26 mouse cellular contexts compared by ENCODE assay signal in genomic region chr12:35016481-35017250, GRCm38 (mm10). TPM values are rescaled to one million over a fixed set of nuclear protein-coding genes. Genes with fewer than 3 reads are reported as not detected.
DNase-seq lines count a peak whose midpoint lies in the region; ATAC-seq and TF ChIP-seq lines count a peak whose summit lies in the region.
"Had no signal": no experiment of that assay in that cellular context is flagged by ENCODE, and none has a peak within 500 bp of the region (broad histone marks: within the 10 kb centered on the region; RNA-seq: fewer than 3 reads in every experiment).

No protein-coding gene starts in this region.

- no peak overlapping the region for H3K27ac ChIP-seq in forebrain, embryonic 15.5 days (replicated peaks)
- H3K27ac ChIP-seq in forebrain, postnatal 0 days (ENCODE audit: low read depth, low read length), result no peak overlapping the region
- no peak overlapping the region for H3K27ac ChIP-seq in midbrain, embryonic 11.5 days (ENCODE audit: low read depth, low read length)
- no peak overlapping the region for H3K27ac ChIP-seq in midbrain, embryonic 14.5 days (replicated peaks; ENCODE audit: low read depth, low read length)
- 0 out of 2 replicates have a peak overlapping the region, but pooled peaks have one; percentile 33 for H3K27ac ChIP-seq in intestine, embryonic 14.5 days (ENCODE audit: low read depth)
- peak overlapping the region; percentile 35; the same call in 1 of the 2 replicates for H3K27ac ChIP-seq in small intestine, adult 2 months (ENCODE audit: insufficient read depth, low read depth, low read length)
- H3K27ac ChIP-seq: embryonic facial prominence, embryonic 10.5 days; liver, embryonic 14.5 days; lung, embryonic 15.5 days; midbrain, embryonic 12.5 days had no signal

- no peaks in the 10 kb centered on the region for H3K36me3 ChIP-seq in forebrain, embryonic 15.5 days
- no peaks in the 10 kb centered on the region for H3K36me3 ChIP-seq in forebrain, postnatal 0 days (ENCODE audit: insufficient read depth)
- H3K36me3 ChIP-seq in midbrain, embryonic 11.5 days (ENCODE audit: control insufficient read depth, insufficient read depth, low read length), result no peaks in the 10 kb centered on the region
- no peaks in the 10 kb centered on the region for H3K36me3 ChIP-seq in midbrain, embryonic 14.5 days (ENCODE audit: control insufficient read depth, insufficient read depth, low read length)
- H3K36me3 ChIP-seq in intestine, embryonic 14.5 days (ENCODE audit: control insufficient read depth, insufficient read depth, low read length), result no peaks in the 10 kb centered on the region
- H3K36me3 ChIP-seq in small intestine, adult 2 months (ENCODE audit: control insufficient read depth, insufficient read depth, low read length), result no peaks in the 10 kb centered on the region
- H3K36me3 ChIP-seq: embryonic facial prominence, embryonic 10.5 days; lung, embryonic 15.5 days; midbrain, embryonic 12.5 days had no signal

- no peak overlapping the region for H3K4me2 ChIP-seq in forebrain, embryonic 15.5 days (replicated peaks)
- no peak overlapping the region for H3K4me2 ChIP-seq in forebrain, postnatal 0 days (ENCODE audit: low read depth)
- H3K4me2 ChIP-seq in midbrain, embryonic 11.5 days, result no peak overlapping the region
- H3K4me2 ChIP-seq in midbrain, embryonic 14.5 days (ENCODE audit: low read length), result no peak overlapping the region
- H3K4me2 ChIP-seq in intestine, embryonic 14.5 days (ENCODE audit: low read length), result no peak overlapping the region
- H3K4me2 ChIP-seq: lung, embryonic 15.5 days; midbrain, embryonic 12.5 days had no signal

- no peak for DNase-seq in forebrain, postnatal 0 days
- peak; percentile 68 for DNase-seq in midbrain, embryonic 11.5 days (ENCODE audit: low spot score, missing footprints)
- DNase-seq in midbrain, embryonic 14.5 days, result no peak
- DNase-seq in intestine, embryonic 14.5 days (ENCODE audit: low spot score), result peak; percentile 56
- DNase-seq in urinary bladder, postnatal 14 days (ENCODE audit: low spot score), result no peak
- no peak for DNase-seq in thymus, adult 18-20 months
- DNase-seq: adrenal gland, postnatal 10 days; cerebellum, adult 9-10 months; heart, adult 18-20 months; lung, postnatal 4 days; right cerebral cortex, adult 18-20 months; thymus, postnatal 4 days had no signal

- H3K4me1 ChIP-seq in forebrain, embryonic 15.5 days, result peaks cover 3% of the 10 kb centered on the region; the same call in 1 of the 2 replicates
- no peaks in the 10 kb centered on the region for H3K4me1 ChIP-seq in forebrain, postnatal 0 days (ENCODE audit: insufficient read depth)
- H3K4me1 ChIP-seq in midbrain, embryonic 11.5 days (ENCODE audit: control insufficient read depth, insufficient read depth, low read length), result no peaks in the 10 kb centered on the region
- no peaks in the 10 kb centered on the region for H3K4me1 ChIP-seq in midbrain, embryonic 14.5 days (ENCODE audit: control insufficient read depth, insufficient read depth, low read length)
- H3K4me1 ChIP-seq in intestine, embryonic 14.5 days (replicated peaks; ENCODE audit: control insufficient read depth, insufficient read depth, low read length), result no peaks in the 10 kb centered on the region
- peaks cover 3% of the 10 kb centered on the region; the same call in 1 of the 2 replicates for H3K4me1 ChIP-seq in small intestine, adult 2 months (ENCODE audit: control insufficient read depth, insufficient read depth, insufficient read length, low read length)
- H3K4me1 ChIP-seq: lung, embryonic 15.5 days; midbrain, embryonic 12.5 days had no signal

- H3K9me3 ChIP-seq in forebrain, embryonic 15.5 days, result no peaks in the 10 kb centered on the region
- H3K9me3 ChIP-seq in forebrain, postnatal 0 days (ENCODE audit: low read length), result no peaks in the 10 kb centered on the region
- H3K9me3 ChIP-seq in midbrain, embryonic 11.5 days (ENCODE audit: control insufficient read depth, low read length), result no peaks in the 10 kb centered on the region
- H3K9me3 ChIP-seq in midbrain, embryonic 14.5 days (ENCODE audit: control insufficient read depth, low read length), result no peaks in the 10 kb centered on the region
- H3K9me3 ChIP-seq in intestine, embryonic 14.5 days (ENCODE audit: control insufficient read depth, low read length), result no peaks in the 10 kb centered on the region
- H3K9me3 ChIP-seq: embryonic facial prominence, embryonic 10.5 days; lung, embryonic 15.5 days; midbrain, embryonic 12.5 days had no signal

- TF ChIP-seq CTCF in forebrain, postnatal 0 days (IDR thresholded peaks at IDR 0.05; ENCODE audit: low read depth), result no peak
- TF ChIP-seq CTCF in small intestine, adult 2 months (IDR thresholded peaks at IDR 0.05; ENCODE audit: extremely low read depth, insufficient read length, insufficient replicate concordance, low read depth, low read length), result no peak

- no peak overlapping the region for H3K9ac ChIP-seq in forebrain, embryonic 15.5 days (replicated peaks)
- no peak overlapping the region for H3K9ac ChIP-seq in forebrain, postnatal 0 days
- no peak overlapping the region for H3K9ac ChIP-seq in midbrain, embryonic 11.5 days (ENCODE audit: low read length)
- no peak overlapping the region for H3K9ac ChIP-seq in midbrain, embryonic 14.5 days (replicated peaks; ENCODE audit: low read length)
- no peak overlapping the region for H3K9ac ChIP-seq in intestine, embryonic 14.5 days (ENCODE audit: low read length)
- H3K9ac ChIP-seq: liver, embryonic 14.5 days; lung, embryonic 15.5 days; midbrain, embryonic 12.5 days had no signal

- ATAC-seq in forebrain, embryonic 15.5 days (replicated peaks), result peak; percentile 26; the same call in 1 of the 2 replicates
- no peak for ATAC-seq in forebrain, postnatal 0 days
- no peak for ATAC-seq in midbrain, embryonic 11.5 days (ENCODE audit: low FRiP score)
- no peak for ATAC-seq in midbrain, embryonic 14.5 days (ENCODE audit: low FRiP score, low TSS enrichment)
- peak; percentile 70 for ATAC-seq in intestine, embryonic 14.5 days (replicated peaks; ENCODE audit: low FRiP score, low TSS enrichment, low read depth)

- WGBS in forebrain, embryonic 15.5 days, result 92% methylated on average over 9 of the region's 9 CpGs
- WGBS in forebrain, postnatal 0 days, result 89% methylated on average over 9 of the region's 9 CpGs
- WGBS in midbrain, embryonic 11.5 days, result 90% methylated on average over 9 of the region's 9 CpGs
- 92% methylated on average over 9 of the region's 9 CpGs for WGBS in midbrain, embryonic 14.5 days
- 79% methylated on average over 9 of the region's 9 CpGs for WGBS in intestine, embryonic 14.5 days
- WGBS in small intestine, adult 2 months, result 25% methylated on average over 9 of the region's 9 CpGs

- TF ChIP-seq POLR2A in small intestine, adult 2 months (IDR thresholded peaks at IDR 0.05; ENCODE audit: low read depth, low read length), result no peak

- H3K27me3 ChIP-seq in forebrain, embryonic 15.5 days, result no peaks in the 10 kb centered on the region
- no peaks in the 10 kb centered on the region for H3K27me3 ChIP-seq in forebrain, postnatal 0 days (ENCODE audit: insufficient read depth, low read length)
- no peaks in the 10 kb centered on the region for H3K27me3 ChIP-seq in midbrain, embryonic 11.5 days (ENCODE audit: control insufficient read depth, insufficient read depth, low read length)
- H3K27me3 ChIP-seq in midbrain, embryonic 14.5 days (ENCODE audit: control insufficient read depth, insufficient read depth, low read length), result no peaks in the 10 kb centered on the region
- no peaks in the 10 kb centered on the region for H3K27me3 ChIP-seq in intestine, embryonic 14.5 days (replicated peaks; ENCODE audit: control insufficient read depth, insufficient read depth, low read length)
- H3K27me3 ChIP-seq in small intestine, adult 2 months (ENCODE audit: control insufficient read depth, insufficient read depth, low read length), result no peaks in the 10 kb centered on the region
- H3K27me3 ChIP-seq: lung, embryonic 15.5 days had no signal

- no peak overlapping the region for H3K4me3 ChIP-seq in forebrain, embryonic 15.5 days
- H3K4me3 ChIP-seq in forebrain, postnatal 0 days (ENCODE audit: low read depth, low read length), result no peak overlapping the region
- no peak overlapping the region for H3K4me3 ChIP-seq in midbrain, embryonic 11.5 days (ENCODE audit: low read depth, low read length)
- H3K4me3 ChIP-seq in midbrain, embryonic 14.5 days (replicated peaks; ENCODE audit: low read depth, low read length), result no peak overlapping the region
- H3K4me3 ChIP-seq in intestine, embryonic 14.5 days (ENCODE audit: low read depth, low read length), result no peak overlapping the region
- H3K4me3 ChIP-seq in small intestine, adult 2 months (ENCODE audit: low read depth, low read length), result no peak overlapping the region
- H3K4me3 ChIP-seq: embryonic facial prominence, embryonic 10.5 days; lung, embryonic 15.5 days; midbrain, embryonic 12.5 days had no signal

RNA-seq across cellular contexts. Expression of gene Snx13, which starts 30.3 kb away (rescaled TPM):
- polyA plus RNA-seq in forebrain, embryonic 15.5 days (2015; fragmentation: Nextera tagmentation; extraction: Ambion mirVana), result 29.8 and 32.1 TPM in 2 replicates
- 29.1 and 30.4 TPM in 2 replicates for total RNA-seq in forebrain, postnatal 0 days (2014; rRNA removed)
- 15.9 and 25.4 TPM in 2 replicates for polyA plus RNA-seq in forebrain, postnatal 0 days (2015; fragmentation: Nextera tagmentation; extraction: Ambion mirVana)
- polyA plus RNA-seq in midbrain, embryonic 11.5 days (2014; fragmentation: Nextera tagmentation; extraction: Ambion mirVana), result 21.7 and 26.4 TPM in 2 replicates
- polyA plus RNA-seq in midbrain, embryonic 14.5 days (2014; fragmentation: Nextera tagmentation; extraction: Ambion mirVana), result 27.8 and 34.5 TPM in 2 replicates
- 20.8 and 22.8 TPM in 2 replicates for polyA plus RNA-seq in intestine, embryonic 14.5 days (2014; fragmentation: Nextera tagmentation; extraction: Ambion mirVana)
- 0.90 and 3.0 TPM in 2 replicates for polyA plus RNA-seq in small intestine, adult 2 months (2012; rRNA removed)

RNA-seq across cellular contexts. Expression of gene Prps1l1, which starts 32.1 kb away (rescaled TPM):
- polyA plus RNA-seq in forebrain, embryonic 15.5 days (2015; fragmentation: Nextera tagmentation; extraction: Ambion mirVana), result not detected in 2 replicates
- total RNA-seq in forebrain, postnatal 0 days (2014; rRNA removed), result not detected in 2 replicates
- not detected in 2 replicates for polyA plus RNA-seq in forebrain, postnatal 0 days (2015; fragmentation: Nextera tagmentation; extraction: Ambion mirVana)
- not detected in 2 replicates for polyA plus RNA-seq in midbrain, embryonic 11.5 days (2014; fragmentation: Nextera tagmentation; extraction: Ambion mirVana)
- polyA plus RNA-seq in midbrain, embryonic 14.5 days (2014; fragmentation: Nextera tagmentation; extraction: Ambion mirVana), result not detected in 2 replicates
- polyA plus RNA-seq in intestine, embryonic 14.5 days (2014; fragmentation: Nextera tagmentation; extraction: Ambion mirVana), result not detected in 2 replicates
- not detected in 2 replicates for polyA plus RNA-seq in small intestine, adult 2 months (2012; rRNA removed)
- total RNA-seq: adrenal gland, postnatal 10 days; gastrocnemius, adult 8-10 months; heart, adult 18-20 months; hematopoietic stem cell, adult 5-6 weeks; layer of hippocampus, adult 8-10 months; left cerebral cortex, postnatal 25 days had no signal
- polyA plus RNA-seq: frontal cortex, adult 2 months; heart, embryonic 14.5 days; kidney, embryonic 14.5 days; limb, embryonic 14.5 days; liver, embryonic 14.5 days; lung, embryonic 15.5 days; midbrain, embryonic 12.5 days had no signal

Comparison
In these comparisons a context has a peak if more than half of its experiments do, and no peak if none do; other contexts are left out.
1. ATAC-seq: peak in forebrain, embryonic 15.5 days (single experiment) and intestine, embryonic 14.5 days (single experiment); none in forebrain, postnatal 0 days (single experiment), midbrain, embryonic 11.5 days (single experiment) and midbrain, embryonic 14.5 days (single experiment).
2. DNase-seq: peak in midbrain, embryonic 11.5 days (single experiment) and intestine, embryonic 14.5 days (single experiment); none in forebrain, postnatal 0 days (single experiment), midbrain, embryonic 14.5 days (single experiment), urinary bladder, postnatal 14 days (single experiment) and thymus, adult 18-20 months (0 of 2).
3. H3K27ac ChIP-seq: peak in intestine, embryonic 14.5 days (single experiment) and small intestine, adult 2 months (single experiment); none in forebrain, embryonic 15.5 days (single experiment), forebrain, postnatal 0 days (single experiment), midbrain, embryonic 11.5 days (single experiment) and midbrain, embryonic 14.5 days (single experiment).